Mouse (Mus musculus): ENCODE data around the gene Arl10.
"Not testable (repeated sequence)": the region's sequence is repeated elsewhere in the genome, so short reads cannot be mapped to it uniquely, and the experiment has no call there.

Arl10 gene

GRCm38 (mm10) chr13:54582126-54582525, 7.3 kb downstream of the Arl10 start:
- DNase-seq (ENCODE audit: low spot score in 2 of 2) = no peak

- DNase-seq (ENCODE audit: low spot score in 2 of 2) = no peak
Measured at GRCm38 (mm10) chr13:54582860-54583259, 8.0 kb downstream of the Arl10 start.

GRCm38 (mm10) chr13:54585831-54586230, 11.0 kb downstream of the Arl10 start:
- DNase-seq (ENCODE audit: low spot score in 2 of 2) = no peak

- DNase-seq (ENCODE audit: low spot score in 2 of 2) = no peak
Measured at GRCm38 (mm10) chr13:54589414-54589995, 14.7 kb downstream of the Arl10 start.

- peak; percentile 96 to 97 for DNase-seq (ENCODE audit: low spot score in 2 of 2)
Measured at GRCm38 (mm10) chr13:54589996-54590951, 15.5 kb downstream of the Arl10 start, which contains the start of the genes Nop16 and Higd2a. Gene Nop16 (minus strand): TSS chr13:54590090. Gene Higd2a (plus strand): TSS chr13:54590207.

GRCm38 (mm10) chr13:54591776-54592356, 17.1 kb downstream of the Arl10 start:
- no peak for DNase-seq (ENCODE audit: low spot score in 2 of 2)

GRCm38 (mm10) chr13:54593617-54594016, 18.8 kb downstream of the Arl10 start:
- DNase-seq (ENCODE audit: low spot score in 2 of 2) = no peak

- no peak for DNase-seq (ENCODE audit: low spot score in 2 of 2)
Measured at GRCm38 (mm10) chr13:54596107-54596690, 21.4 kb downstream of the Arl10 start.

- no peak for DNase-seq (ENCODE audit: low spot score in 2 of 2)
Measured at GRCm38 (mm10) chr13:54596870-54597269, 22.1 kb downstream of the Arl10 start.

GRCm38 (mm10) chr13:54598622-54599143, 23.9 kb downstream of the Arl10 start:
- DNase-seq (ENCODE audit: low spot score in 2 of 2) = no peak

GRCm38 (mm10) chr13:54602639-54603111, 27.9 kb downstream of the Arl10 start:
- DNase-seq (ENCODE audit: low spot score in 2 of 2) = no peak

- no peak for DNase-seq (ENCODE audit: low spot score in 2 of 2)
Measured at GRCm38 (mm10) chr13:54603501-54603900, 28.7 kb downstream of the Arl10 start.

- DNase-seq (ENCODE audit: low spot score in 2 of 2) = no peak
Measured at GRCm38 (mm10) chr13:54604221-54604620, 29.4 kb downstream of the Arl10 start.

GRCm38 (mm10) chr13:54605426-54605825, 30.6 kb downstream of the Arl10 start:
- peak in 1 of 2 experiments; percentile 31 for DNase-seq (ENCODE audit: low spot score in 2 of 2)

GRCm38 (mm10) chr13:54607204-54607603, 32.4 kb downstream of the Arl10 start:
- no peak for DNase-seq (ENCODE audit: low spot score in 2 of 2)

- no peak for DNase-seq (ENCODE audit: low spot score in 2 of 2)
Measured at GRCm38 (mm10) chr13:54608002-54608401, 33.2 kb downstream of the Arl10 start.

- no peak for DNase-seq (ENCODE audit: low spot score in 2 of 2)
Measured at GRCm38 (mm10) chr13:54608666-54609065, 33.9 kb downstream of the Arl10 start.

- DNase-seq (ENCODE audit: low spot score in 2 of 2) = no peak
Measured at GRCm38 (mm10) chr13:54609301-54609700, 34.5 kb downstream of the Arl10 start.

GRCm38 (mm10) chr13:54610613-54610971, 35.8 kb downstream of the Arl10 start:
- DNase-seq (ENCODE audit: low spot score in 2 of 2) = peak in 1 of 2 experiments; percentile 33

- peak; percentile 86 to 87 for DNase-seq (ENCODE audit: low spot score in 2 of 2)
Measured at GRCm38 (mm10) chr13:54610972-54611754, 36.3 kb downstream of the Arl10 start, which contains the start of gene Cltb. Gene Cltb (minus strand): TSS chr13:54611344.

- not testable (repeated sequence) for DNase-seq (ENCODE audit: low spot score in 2 of 2)
Measured at GRCm38 (mm10) chr13:54613141-54613540, 38.3 kb downstream of the Arl10 start.

Measured in urinary bladder, postnatal 36 days (tissue).